Mouse (Mus musculus) heart, adult 2 months (tissue): ENCODE data around the gene Pbxip1.

ENCODE experiments used
- CTCF ChIP-seq: fragments of 200-600 bp; IDR thresholded peaks from 2 replicates; pipeline ENCODE4 v1.8.1; 2022; ENCODE audit warnings: antibody characterized with exemption, mild to moderate bottlenecking, moderate library complexity
- EP300 ChIP-seq: fragments of 200-500 bp; IDR thresholded peaks from 2 replicates; pipeline ENCODE4 v1.6.1; 2011; ENCODE audit warnings: low read depth, low read length, control low read depth; ENCODE audit not compliant: insufficient read depth
- POLR2A ChIP-seq: fragments of 200-500 bp; IDR thresholded peaks from 2 replicates; pipeline ENCODE4 v1.6.1; 2011; ENCODE audit warnings: mild to moderate bottlenecking, low read depth, low read length, control low read depth; ENCODE audit not compliant: insufficient read depth

- no peak for TF ChIP-seq CTCF
- no peak for TF ChIP-seq EP300
- TF ChIP-seq POLR2A = no peak
Measured at GRCm38 (mm10) chr3:89402693-89403092, 33.8 kb upstream of the Pbxip1 start, which contains the start of gene Lenep.
